Mouse (Mus musculus): ENCODE data around the gene Tfip11.

GRCm38 (mm10) chr5:112355493-112355892, 29.3 kb downstream of the Tfip11 start:
- TF ChIP-seq POLR2A (IDR thresholded peaks at IDR 0.05; ENCODE audit: control insufficient read depth, low read depth, low read length) (no peak), CTCF (IDR thresholded peaks at IDR 0.05; ENCODE audit: control insufficient read depth, insufficient read depth, insufficient replicate concordance, low read depth, low read length) (no peak)
